Mouse (Mus musculus): Measurements from ENCODE around the gene Nutf2. TPM values are rescaled to one million over a fixed set of nuclear protein-coding genes. Genes with fewer than 3 reads are reported as not detected.
A peak's percentile ranks its signal among the peaks of the same experiment; 100 is the strongest.
"Not testable (repeated sequence)": the region's sequence is repeated elsewhere in the genome, so short reads cannot be mapped to it uniquely, and the experiment has no call there.

Gene Nutf2
- 10 to 100 TPM; 39.1 to 40.1 TPM for total RNA-seq (2021)
- long read RNA-seq, experiment 1, transcript Nutf2-201 (5 exons, 948 nt), result major isoform, 118 of 132 reads
- long read RNA-seq, experiment 1, partial matches to known transcripts, result 4 of 132 reads
- long read RNA-seq, experiment 1, other reads (novel, unspliced or antisense), result 7 of 132 reads
- long read RNA-seq, experiment 2, transcript Nutf2-201 (5 exons, 948 nt), result major isoform, 91 of 100 reads
- long read RNA-seq, experiment 2, partial matches to known transcripts, result 3 of 100 reads
- long read RNA-seq, experiment 2, other reads (novel, unspliced or antisense), result 3 of 100 reads

GRCm38 (mm10) chr8:105860143-105860981 is at the start of gene Nutf2:
Gene Nutf2 (plus strand): TSS chr8:105860580.
- peak; percentile 95 for DNase-seq

- DNase-seq, result no peak
Observed at GRCm38 (mm10) chr8:105811061-105811460, 49.3 kb upstream of the Nutf2 start.

- no peak for DNase-seq
Observed at GRCm38 (mm10) chr8:105811543-105811942, 48.8 kb upstream of the Nutf2 start.

- DNase-seq, result no peak
Observed at GRCm38 (mm10) chr8:105812511-105812910, 47.9 kb upstream of the Nutf2 start.

- DNase-seq, result no peak
Observed at GRCm38 (mm10) chr8:105813241-105813640, 47.1 kb upstream of the Nutf2 start.

GRCm38 (mm10) chr8:105819659-105820058 is 40.7 kb upstream of the Nutf2 start:
- DNase-seq, result no peak

- no peak for DNase-seq
Observed at GRCm38 (mm10) chr8:105820925-105821324, 39.5 kb upstream of the Nutf2 start.

- peak; percentile 31 for DNase-seq
Observed at GRCm38 (mm10) chr8:105825506-105825905, 34.9 kb upstream of the Nutf2 start.

- DNase-seq, result peak; percentile 35
Observed at GRCm38 (mm10) chr8:105826379-105826778, 34.0 kb upstream of the Nutf2 start.

GRCm38 (mm10) chr8:105826861-105827848 is 33.2 kb upstream of the Nutf2 start, which contains the start of the genes Ranbp10 and Tsnaxip1:
Gene Ranbp10 (minus strand): TSS chr8:105827350.
Gene Tsnaxip1 (plus strand): TSS chr8:105827731.
- peak; percentile 96 for DNase-seq

GRCm38 (mm10) chr8:105833740-105834139 is 26.6 kb upstream of the Nutf2 start:
- DNase-seq, result not testable (repeated sequence)

- DNase-seq, result peak; percentile 87
Observed at GRCm38 (mm10) chr8:105835318-105835717, 25.1 kb upstream of the Nutf2 start.

GRCm38 (mm10) chr8:105836991-105837390 is 23.4 kb upstream of the Nutf2 start:
- DNase-seq, result no peak

- no peak for DNase-seq
Observed at GRCm38 (mm10) chr8:105839209-105839608, 21.2 kb upstream of the Nutf2 start.

GRCm38 (mm10) chr8:105846678-105847077 is 13.7 kb upstream of the Nutf2 start:
- no peak for DNase-seq

- no peak for DNase-seq
Observed at GRCm38 (mm10) chr8:105850014-105850413, 10.4 kb upstream of the Nutf2 start.

GRCm38 (mm10) chr8:105850611-105851010 is 9.8 kb upstream of the Nutf2 start:
- no peak for DNase-seq

- peak; percentile 93 for DNase-seq
Observed at GRCm38 (mm10) chr8:105851651-105852143, 8.7 kb upstream of the Nutf2 start.

- no peak for DNase-seq
Observed at GRCm38 (mm10) chr8:105852146-105852729, 8.1 kb upstream of the Nutf2 start.

GRCm38 (mm10) chr8:105853178-105853577 is 7.2 kb upstream of the Nutf2 start, which contains the start of gene Cenpt:
Gene Cenpt (minus strand): TSS chr8:105853278.
- no peak for DNase-seq

- DNase-seq, result no peak
Observed at GRCm38 (mm10) chr8:105854303-105854702, 6.1 kb upstream of the Nutf2 start.
